Mouse (Mus musculus) induced T-regulatory cell, adult 2 months (primary cell): ENCODE results near the gene C3ar1.
A peak's percentile ranks its signal among the peaks of the same experiment; 100 is the strongest.

Source experiments
- DNase-seq: peaks from one replicate; pipeline ENCODE4 v3.0.0-alpha.2; 2012; ENCODE audit warnings: low read depth

C3ar1 gene

DNA sequence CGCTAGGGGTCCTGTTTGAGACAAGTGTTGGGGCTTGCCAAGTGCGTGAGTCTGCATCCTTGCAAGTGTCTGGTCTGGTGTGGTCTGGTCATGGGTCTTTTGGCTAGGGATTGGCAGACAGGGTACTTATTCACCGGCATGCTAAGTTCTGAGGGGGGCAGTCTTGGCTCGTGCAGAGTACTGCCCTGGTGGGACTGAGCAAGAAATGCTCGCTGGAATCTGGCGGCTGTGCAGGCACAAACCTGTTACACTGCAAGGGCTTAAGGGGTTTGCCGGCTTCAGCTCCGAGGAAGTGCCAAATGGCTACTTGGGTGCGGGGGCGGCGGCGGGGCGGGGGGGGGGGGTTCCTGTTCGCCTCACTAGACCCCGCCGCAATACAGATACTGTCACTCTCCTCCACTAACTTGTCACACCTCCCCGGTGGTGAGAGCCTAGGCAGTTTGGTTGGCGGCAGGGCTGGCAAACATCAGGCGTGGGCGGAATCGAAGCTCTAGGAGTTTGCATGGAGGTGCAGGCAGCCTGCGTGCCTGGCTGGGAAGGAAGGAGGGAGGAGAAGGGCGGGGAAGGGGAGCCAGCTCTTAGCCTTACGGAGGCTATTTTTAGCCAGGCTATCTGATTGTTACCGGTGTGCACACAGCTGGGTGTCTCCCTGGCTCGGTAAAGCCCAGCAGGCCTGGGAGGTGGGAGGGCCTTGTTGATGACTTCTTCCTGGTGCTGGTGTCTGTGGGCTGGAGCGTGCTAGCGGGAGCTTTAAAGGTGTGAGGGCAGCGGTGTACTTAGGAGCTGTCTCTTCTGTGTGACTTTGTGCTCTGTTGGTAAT is 29.8 kb downstream of the C3ar1 start:
- peak; percentile 84 for DNase-seq

DNA sequence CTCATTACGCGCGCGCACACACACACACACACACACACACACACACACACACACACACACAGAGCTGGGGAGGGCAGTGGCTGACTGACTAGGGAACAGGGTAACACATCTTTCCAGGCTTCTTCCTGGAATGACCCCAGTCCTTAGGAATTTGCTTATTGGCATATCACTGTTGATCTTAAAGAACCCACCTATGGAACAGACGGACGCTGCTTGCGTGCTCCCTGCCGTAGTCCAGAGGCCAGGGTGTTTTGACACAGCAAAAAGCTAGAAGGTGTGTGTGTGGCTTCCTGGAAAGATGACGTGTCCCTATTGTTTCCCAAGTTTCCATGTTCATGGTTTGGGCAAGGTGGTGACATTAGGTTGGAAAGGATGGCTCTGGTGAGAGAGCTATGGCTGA is 30.8 kb downstream of the C3ar1 start:
- DNase-seq, result no peak

DNA sequence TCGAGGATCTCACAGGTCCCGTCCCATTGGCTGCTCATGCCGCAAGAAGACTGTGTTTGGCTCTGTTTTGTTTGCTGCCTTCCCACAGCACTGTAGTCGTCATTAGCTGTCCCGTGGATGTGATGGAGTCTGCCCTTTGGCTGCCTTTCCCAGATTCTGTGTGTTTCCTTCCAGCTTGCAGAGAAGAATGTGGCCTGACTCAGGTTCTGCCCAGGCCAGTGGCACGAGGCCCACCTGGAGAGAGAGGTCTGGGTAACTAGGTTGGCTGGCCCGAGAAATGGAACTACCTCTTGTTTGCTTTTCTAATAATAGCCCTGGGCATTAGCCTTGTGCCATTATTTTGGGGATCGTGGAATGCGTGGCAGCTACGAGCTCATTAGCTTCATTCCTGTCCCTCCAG is 31.9 kb downstream of the C3ar1 start:
- DNase-seq, result no peak

DNA sequence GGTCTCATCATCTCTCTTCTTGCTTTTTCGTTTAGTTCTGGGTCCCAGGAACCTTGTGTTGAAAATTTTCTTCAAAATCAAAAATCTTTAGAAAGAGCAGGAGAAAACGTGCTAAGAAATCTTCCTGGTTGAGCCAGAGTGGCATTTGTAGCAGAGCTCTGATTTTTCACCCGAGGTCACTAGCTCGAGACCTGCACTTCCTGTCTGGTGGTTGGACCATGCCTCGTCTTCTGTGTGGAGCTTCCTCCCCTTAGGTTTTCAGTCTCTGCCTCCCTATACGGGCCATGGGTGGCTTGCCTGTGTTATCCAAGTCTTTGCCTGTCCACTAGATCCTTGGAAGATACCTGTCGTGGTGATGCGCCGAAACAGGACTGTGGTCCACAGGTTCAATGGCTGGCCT is 34.1 kb downstream of the C3ar1 start:
- peak; percentile 46 for DNase-seq

DNA sequence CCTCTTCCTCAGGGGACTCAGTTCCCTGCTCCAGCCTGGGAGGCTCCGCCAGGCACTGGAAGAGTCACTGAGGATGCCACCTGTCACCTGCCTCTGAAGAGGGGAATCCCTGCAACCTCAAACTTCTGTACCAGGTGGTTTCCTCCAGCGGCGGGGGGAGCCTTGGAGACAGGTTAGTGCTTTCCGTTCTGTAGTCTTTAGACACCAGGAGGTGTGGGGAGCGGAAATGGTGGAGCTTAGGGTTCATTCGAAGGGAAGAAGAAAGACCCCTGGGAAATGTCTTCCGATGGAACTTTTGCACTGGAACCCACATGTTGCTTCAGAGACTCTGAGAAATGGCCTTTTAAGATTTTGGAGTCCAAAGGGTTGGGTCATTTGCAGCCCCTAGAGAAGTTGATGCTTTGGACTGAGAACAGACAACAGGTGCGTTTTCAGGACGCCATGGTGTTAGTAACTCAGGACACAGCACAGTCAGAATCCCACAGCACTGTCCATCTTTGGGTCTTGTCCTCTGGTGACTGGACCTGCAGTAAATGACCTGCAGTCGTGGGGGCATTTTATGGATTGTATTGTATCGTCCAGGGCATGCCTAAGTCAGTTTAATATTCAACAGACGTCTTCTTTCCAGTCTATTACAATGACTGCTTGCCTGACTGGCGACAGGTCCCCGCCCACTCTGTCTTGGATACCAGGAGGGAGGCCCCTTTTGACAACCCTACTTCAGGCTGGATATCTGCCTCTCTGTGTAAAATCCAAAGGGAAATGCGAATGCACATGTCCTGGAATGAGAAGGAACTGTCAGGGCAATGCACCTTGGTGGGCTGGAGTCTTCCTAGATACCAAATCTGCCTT is 34.9 kb downstream of the C3ar1 start:
- peak; percentile 89 for DNase-seq

DNA sequence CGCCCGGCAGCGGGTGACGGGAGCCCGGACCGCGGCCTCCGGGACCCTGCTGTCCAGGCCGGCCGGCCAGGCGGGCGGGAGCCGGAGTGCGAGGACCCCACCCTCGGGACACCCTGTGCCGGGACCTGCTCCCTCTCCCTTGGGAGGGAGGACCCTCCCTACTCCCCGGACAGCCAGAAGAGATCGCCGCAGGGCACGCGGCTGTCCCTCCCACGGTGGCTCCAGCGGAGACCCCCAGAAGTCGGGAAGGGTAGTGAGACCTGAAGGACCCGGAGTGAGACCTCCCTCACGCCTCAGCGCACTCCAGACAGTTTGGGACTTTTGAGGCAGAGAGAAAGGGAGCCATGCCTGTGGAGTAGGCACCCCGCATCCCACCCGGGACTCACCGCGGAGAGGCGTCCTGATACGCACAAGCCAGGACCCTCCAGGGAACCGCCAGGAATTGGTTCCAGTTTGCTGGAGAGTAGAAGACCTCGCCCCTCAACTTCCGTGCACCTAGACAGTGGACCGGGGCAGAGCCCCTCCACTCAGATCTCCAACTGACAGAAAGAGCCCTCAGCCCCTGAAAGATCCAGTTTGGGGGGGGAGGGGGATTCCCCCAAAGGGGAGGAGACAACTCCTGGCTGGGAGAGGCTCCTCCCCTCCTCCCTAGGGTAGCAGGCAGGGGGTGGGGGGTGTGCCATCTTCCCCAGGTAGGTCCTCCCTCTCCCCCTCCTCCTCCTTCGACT is 35.7 kb downstream of the C3ar1 start:
- DNase-seq, result no peak

DNA sequence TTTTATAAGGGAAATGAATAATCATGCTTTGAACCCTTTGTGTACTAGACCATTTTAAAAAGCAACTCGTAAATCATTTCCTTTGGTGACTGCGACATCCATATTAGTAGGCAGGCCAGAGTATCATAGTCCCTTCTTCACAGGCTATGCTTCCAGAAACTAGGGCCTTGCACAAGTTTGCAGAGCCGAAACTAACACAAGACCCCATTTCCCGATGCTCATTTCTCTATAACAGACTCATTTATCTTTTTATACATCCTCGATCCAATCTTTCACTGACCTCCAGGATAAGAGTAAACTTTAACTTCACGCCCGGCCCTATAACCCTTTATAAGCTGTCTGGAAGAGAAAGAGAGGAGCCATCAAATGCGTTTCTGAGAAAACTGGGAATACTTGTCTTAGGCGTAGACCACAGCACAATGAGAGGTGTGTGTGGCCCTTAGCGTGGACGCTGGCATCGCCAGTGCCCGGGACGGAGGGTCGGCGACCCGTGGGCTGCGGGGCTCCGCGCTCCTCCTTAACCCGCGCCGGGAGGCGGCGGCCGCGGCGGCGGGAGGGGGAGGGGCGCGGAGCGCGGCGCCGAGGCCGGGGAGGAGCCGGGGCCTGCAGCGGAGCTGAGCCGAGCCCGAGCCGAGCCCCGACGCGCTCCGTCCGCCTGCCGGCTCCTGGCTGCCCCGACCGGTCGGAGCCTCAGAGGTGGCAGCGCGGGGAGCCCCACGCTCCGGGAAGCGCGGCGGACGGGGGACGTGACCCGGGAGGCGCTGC is 36.5 kb downstream of the C3ar1 start, which contains the start of gene Foxj2:
Gene Foxj2 (plus strand): TSS at position 609 of the 765 bp plus-strand sequence.
- DNase-seq, result peak; percentile 78

DNA sequence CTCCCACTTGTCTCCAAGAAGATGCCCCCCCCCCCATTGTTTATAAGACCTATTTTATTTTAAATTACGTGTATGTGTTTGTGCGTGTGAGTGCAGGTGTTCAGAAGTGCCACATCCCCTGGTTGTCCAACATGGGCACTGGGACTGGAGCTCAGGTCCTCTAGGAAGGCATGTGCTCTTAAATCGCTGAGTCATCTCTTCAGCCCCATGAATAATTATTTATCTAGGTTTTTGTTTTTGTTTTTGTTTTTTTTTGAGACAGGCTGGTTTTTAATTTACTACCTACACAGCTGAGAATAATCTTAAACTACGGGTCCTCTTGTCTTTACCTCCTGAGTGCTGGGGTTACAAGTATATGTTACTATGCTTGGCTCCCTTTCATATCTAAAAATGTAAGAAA is 42.3 kb downstream of the C3ar1 start:
- no peak for DNase-seq

DNA sequence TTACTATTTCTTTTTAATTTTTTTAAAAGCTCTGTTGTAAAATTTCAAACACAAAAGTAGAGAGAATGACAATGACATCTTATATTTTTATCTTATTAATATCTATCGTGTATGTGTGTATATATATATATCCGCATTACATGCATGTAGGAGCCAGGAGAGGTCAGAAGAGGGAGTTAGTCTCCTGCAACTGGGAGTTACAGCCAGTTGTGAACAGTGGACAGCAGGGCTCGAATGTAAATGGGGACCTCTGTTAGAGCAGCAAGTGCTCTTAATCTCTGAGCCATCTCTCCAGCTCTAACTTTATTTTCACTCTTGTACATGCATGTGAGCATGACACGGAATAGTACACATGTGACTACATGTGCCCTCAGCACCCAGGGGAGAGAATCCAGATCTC is 43.2 kb downstream of the C3ar1 start:
- no peak for DNase-seq

DNA sequence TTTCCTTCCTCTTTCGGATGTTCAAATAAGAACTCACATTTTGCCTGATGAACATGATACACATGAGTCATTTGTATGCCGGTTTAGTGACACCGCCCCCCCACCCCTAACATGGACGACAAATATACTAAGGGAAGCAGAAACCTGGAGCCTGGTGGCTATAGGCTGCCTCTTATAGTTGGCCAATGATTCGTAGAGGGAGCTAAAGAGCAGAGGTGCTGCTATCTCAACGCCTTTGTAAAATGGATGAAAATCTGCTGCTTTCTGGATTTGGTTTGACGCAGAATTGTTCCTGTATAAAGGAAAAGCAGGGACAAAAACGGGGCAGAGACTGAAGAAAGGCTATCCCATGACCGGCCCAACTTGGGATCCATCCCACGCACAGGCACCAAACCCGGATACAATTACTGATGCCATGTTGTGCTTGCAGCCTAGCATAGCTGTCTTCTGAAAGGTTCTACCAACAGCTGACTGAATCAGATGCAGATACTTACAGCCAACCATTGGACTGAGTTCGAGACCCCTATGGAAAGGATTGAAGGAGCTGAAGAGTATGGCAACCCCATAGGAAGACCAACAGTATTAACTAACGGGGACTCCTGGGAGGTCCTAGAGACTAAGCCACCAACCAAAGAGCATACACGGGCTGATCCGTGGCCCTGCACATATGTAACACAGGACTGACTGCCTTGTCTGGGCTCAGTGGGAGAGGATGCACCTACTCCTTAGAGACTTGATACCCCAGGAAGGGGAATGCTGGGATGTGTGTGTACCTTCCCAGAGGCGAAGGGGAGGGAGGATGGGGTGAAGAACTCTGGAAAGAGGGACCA is 44.0 kb downstream of the C3ar1 start:
- peak; percentile 88 for DNase-seq

DNA sequence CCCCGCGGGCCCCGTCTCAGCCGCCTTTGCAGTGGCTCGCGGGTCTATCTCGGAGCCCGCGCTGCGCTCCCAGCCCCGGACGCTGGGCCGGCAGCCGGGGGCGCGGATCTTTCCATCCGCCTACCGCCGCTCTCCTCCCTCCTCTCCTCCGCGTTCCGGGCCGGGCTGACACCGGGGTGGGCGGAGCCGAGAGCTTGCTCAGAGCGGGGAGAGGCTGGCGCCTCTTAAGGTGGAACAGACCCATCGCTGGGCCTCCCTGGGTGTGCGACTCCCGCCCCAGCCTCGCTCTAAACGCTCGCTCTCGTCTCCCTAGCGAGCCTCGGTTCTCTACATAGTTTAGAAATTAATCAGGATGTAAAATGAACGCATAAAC is 44.7 kb downstream of the C3ar1 start:
- DNase-seq, result peak; percentile 96

DNA sequence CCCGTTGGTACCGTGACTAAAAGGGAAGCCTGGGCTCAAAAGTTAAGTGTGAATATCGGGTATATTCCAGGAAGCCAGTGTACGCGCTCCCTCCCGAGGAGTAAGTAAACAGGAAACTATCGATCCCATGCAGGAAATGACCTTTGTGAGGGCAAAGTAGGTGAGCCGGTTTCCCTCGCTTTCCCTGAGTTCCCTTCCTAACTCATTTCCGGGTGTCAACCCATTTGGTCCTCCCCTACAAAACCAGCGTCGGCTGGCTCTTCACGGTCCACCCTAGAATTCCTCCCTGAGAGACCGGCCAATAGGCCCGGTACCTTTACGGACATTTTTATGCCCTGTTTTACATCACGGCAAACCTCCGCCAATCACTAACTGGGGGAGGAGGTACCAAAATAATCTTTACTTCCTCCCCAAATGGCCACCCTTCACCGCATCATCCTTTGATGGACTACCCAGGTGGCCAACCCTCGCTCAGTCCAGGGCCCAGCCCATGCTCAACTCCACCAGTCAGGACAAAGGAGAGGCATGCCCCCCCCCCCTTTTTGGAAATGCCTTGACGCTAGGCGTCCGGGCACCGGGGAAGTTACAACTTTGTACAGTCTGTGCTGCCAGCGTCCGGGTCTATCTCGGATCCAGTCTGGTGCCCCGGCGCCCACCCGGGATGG is 45.2 kb downstream of the C3ar1 start:
- DNase-seq, result peak; percentile 99

DNA sequence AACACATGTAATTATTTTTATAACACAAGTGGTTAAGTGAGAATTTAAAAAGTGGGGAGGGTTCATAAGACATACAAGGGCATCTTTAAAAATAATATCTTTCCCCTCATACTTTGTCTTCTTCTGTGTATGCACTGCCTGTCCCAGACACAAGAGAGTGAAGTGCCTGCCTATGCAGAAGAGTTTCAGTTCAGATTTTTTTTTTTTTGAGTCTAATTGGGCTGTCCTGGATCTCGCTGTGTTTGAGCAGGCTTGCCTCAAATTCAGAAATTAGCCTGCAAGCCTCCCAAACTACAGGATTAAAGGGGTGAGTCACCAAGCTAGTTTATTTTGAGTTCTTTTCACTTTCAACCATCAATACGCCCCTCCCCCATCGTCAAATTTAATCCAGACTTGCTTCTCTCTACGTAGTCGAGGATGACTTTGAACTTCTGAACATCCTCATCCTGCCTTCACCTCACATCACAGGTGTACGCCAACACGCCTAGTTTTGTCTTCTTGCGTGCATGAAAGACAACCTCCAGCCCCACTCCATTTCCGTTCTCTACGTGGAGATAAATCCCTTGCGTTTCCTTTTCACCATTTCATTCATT is 45.8 kb downstream of the C3ar1 start:
- DNase-seq, result peak; percentile 92

DNA sequence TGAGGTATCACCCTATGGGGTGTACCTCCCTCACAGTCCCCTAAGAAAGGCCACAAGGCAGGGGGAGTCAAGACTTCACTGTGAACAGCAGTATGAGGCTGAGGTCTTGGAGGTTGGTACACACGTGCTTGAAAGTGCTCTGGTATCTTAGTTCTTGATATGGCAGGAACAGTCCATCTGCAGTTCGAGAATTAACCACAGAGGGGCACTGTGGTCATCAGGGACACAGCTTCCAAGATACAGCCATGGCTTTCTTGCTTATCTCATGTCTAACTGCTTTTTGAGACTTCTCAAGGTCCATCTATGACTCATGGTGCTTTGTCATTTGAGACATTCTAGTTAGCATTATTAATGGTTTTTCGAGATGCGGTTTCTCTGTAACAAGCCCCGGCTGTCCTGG is 51.5 kb downstream of the C3ar1 start:
- DNase-seq, result peak; percentile 91

DNA sequence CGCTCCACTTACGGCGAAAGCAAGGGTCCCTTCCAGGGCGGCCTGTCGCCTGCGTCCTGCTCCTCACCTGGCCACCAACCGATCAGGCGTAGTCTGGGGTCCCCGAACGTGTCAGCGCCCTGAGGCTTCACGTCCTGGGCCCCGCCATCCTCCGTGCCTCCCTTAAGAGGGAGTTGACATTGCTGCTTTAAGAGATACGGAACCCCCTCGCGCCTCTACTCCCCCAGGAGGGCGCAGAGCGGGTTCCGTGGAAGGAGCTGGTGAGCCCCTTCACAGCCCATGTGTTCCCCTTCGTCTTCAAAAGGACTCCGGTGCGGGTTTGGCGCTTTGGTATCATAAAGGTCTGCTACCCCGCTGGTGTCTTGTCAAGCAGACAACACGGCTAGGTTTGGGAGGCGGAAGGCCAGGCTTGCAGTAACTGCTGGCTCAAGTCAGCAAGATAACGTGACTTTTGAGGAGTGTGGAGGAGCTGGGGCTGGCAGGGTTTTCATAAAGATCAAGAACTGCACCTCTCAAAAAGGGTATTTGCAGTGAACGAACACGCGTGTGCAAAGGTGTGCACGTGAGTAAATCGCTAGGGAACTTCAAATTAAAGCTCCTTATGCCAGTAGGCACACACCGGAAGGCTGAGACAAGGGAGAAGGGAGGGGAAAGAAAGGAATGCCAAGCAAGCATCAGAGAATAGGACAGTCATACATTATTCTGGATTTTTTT is 54.0 kb downstream of the C3ar1 start:
- DNase-seq, result no peak

DNA sequence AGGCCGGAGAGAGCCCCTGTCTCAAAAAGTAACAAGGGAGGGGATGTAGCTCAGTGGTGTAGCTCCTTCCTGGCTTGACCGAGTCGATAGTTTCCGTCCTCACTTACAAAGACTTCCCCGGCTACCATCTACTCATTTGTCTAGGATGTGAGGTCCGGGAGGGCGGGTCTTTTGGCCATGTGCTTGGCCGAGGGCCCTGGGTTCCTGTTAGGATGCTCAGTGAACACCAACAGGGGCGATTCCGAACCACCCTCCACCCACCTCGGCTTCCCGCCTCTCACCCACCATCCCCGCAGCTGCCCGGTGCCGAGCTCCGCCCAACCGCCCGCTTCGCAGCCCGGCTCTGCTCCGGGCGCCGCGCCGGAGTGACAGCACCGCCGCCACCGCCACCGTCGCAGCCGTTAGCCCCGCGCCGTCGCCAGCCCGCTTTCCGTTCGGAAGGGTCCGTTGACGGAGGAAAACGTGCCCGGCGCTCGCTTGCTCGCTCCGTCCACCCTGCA is 54.6 kb downstream of the C3ar1 start, which contains the start of gene Slc2a3:
Gene Slc2a3 (minus strand): TSS at position 340 of the 500 bp plus-strand sequence.
- peak; percentile 77 for DNase-seq

DNA sequence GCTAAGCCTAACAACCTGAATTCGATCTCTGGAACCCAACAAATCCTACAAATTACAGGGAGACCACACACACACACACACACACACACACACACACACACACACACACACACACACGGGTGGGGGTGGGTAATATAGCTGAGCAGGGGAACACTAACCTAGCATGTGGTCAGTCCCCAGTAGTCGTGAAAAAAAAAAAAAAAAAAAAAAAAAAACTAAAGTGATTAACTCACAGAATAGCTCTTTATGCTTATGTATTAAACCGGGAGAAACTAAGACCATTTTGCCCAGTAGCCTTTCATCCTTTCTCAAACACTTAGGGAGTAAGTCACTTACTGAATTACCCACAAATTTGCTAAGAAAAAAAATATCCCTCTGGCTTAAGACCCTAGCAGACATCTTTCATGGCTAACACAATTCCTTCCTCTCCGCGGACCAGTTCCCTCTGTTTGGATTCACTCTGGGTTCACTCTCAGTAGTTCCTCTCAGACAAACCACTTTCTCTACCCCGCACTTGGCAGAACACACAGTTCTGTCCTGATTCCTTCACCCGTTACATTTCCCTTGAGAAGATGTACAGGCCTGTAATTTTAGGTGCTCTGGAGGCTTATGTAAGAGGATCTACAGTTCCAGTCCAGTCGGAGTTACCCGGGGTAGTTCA is 55.2 kb downstream of the C3ar1 start:
- no peak for DNase-seq
